Mouse (Mus musculus): ENCODE results near the gene Gm15056. TPM values are rescaled to one million over a fixed set of nuclear protein-coding genes. Genes with fewer than 3 reads are reported as not detected.
A peak's percentile ranks its signal among the peaks of the same experiment; 100 is the strongest.

Gm15056 gene
- 0.32 TPM in 1 of 2 replicates, not detected in the other for polyA plus RNA-seq (2012; rRNA removed)

GRCm38 (mm10) chr8:20902527-20902926 is at the start of gene Gm15056:
Gene Gm15056, minus strand, starts transcription at chr8:20902627.
- no peak within 1 kb of the TSS for H3K4me3 ChIP-seq (ENCODE audit: control insufficient read depth, low read depth, low read length)
- peaks cover 2% of the 10 kb centered on the region for H3K4me1 ChIP-seq (ENCODE audit: control insufficient read depth, insufficient read depth, low read length)
- no peak within 1 kb of the TSS for H3K27ac ChIP-seq (ENCODE audit: control insufficient read depth, insufficient read depth, low read depth, low read length)
- no peaks in the 10 kb centered on the region for H3K36me3 ChIP-seq (ENCODE audit: control insufficient read depth, insufficient read depth, low read length)
- no peaks in the 10 kb centered on the region for H3K27me3 ChIP-seq (ENCODE audit: control insufficient read depth, insufficient read depth, low read length)
- TF ChIP-seq POLR2A (IDR thresholded peaks at IDR 0.05; ENCODE audit: control insufficient read depth, low read depth, low read length) (no peak), CTCF (IDR thresholded peaks at IDR 0.05; ENCODE audit: control insufficient read depth, insufficient read depth, insufficient replicate concordance, low read depth, low read length) (no peak)

DNA sequence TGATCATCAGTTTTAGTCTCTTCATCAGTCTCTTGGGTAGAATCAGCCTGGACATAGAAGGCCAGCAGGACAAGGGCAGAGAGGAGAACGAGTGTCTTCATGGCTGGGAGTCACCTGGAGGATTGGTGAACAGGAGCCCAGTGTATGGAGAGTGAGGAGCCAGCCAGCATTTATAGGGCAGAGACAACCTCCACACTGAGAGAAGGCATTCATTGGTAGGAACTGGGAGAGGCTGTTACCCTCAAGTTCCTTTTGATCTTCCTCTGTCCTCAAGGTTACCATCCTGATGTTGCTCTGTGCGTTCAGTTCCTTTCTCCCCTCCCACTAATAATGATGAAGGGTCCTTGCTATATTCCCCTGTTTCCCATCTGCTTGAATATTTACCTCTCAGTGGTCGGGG is 42.2 kb upstream of the Gm15056 start, which contains the start of gene AY761185:
AY761185 (minus strand) TSS at position 101 of the 400 bp plus-strand sequence.
- H3K27me3 ChIP-seq (ENCODE audit: control insufficient read depth, insufficient read depth, low read length), result no peaks in the 10 kb centered on the region
- no peak within 1 kb of the TSS for H3K27ac ChIP-seq (ENCODE audit: control insufficient read depth, insufficient read depth, low read depth, low read length)
- no peaks in the 10 kb centered on the region for H3K4me1 ChIP-seq (ENCODE audit: control insufficient read depth, insufficient read depth, low read length)
- H3K36me3 ChIP-seq (ENCODE audit: control insufficient read depth, insufficient read depth, low read length), result no peaks in the 10 kb centered on the region
- no peak within 1 kb of the TSS for H3K4me3 ChIP-seq (ENCODE audit: control insufficient read depth, low read depth, low read length)
- TF ChIP-seq POLR2A (IDR thresholded peaks at IDR 0.05; ENCODE audit: control insufficient read depth, low read depth, low read length) (no peak), CTCF (IDR thresholded peaks at IDR 0.05; ENCODE audit: control insufficient read depth, insufficient read depth, insufficient replicate concordance, low read depth, low read length) (no peak)

- Histone ChIP-seq H3K27me3 (ENCODE audit: control insufficient read depth, insufficient read depth, low read length) (no peaks in the 10 kb centered on the region), H3K27ac (ENCODE audit: control insufficient read depth, insufficient read depth, low read depth, low read length) (no peak within 1 kb of the TSS), H3K4me1 (ENCODE audit: control insufficient read depth, insufficient read depth, low read length) (no peaks in the 10 kb centered on the region), H3K36me3 (ENCODE audit: control insufficient read depth, insufficient read depth, low read length) (no peaks in the 10 kb centered on the region), H3K4me3 (ENCODE audit: control insufficient read depth, low read depth, low read length) (no peak within 1 kb of the TSS)
- no peak for TF ChIP-seq POLR2A (IDR thresholded peaks at IDR 0.05; ENCODE audit: control insufficient read depth, low read depth, low read length)
- TF ChIP-seq CTCF (IDR thresholded peaks at IDR 0.05; ENCODE audit: control insufficient read depth, insufficient read depth, insufficient replicate concordance, low read depth, low read length), result no peak
These were observed 19.5 kb upstream of the Gm15056 start, which contains the start of gene Gm6040 for GRCm38 (mm10) chr8:20921971-20922370. Gene Gm6040, minus strand, starts transcription at chr8:20922071.

GRCm38 (mm10) chr8:20912288-20912687 is 9.9 kb upstream of the Gm15056 start:
- Histone ChIP-seq H3K4me3 (ENCODE audit: control insufficient read depth, low read depth, low read length) (no peak overlapping the region), H3K4me1 (ENCODE audit: control insufficient read depth, insufficient read depth, low read length) (no peaks in the 10 kb centered on the region), H3K27ac (ENCODE audit: control insufficient read depth, insufficient read depth, low read depth, low read length) (no peak overlapping the region), H3K27me3 (ENCODE audit: control insufficient read depth, insufficient read depth, low read length) (no peaks in the 10 kb centered on the region), H3K36me3 (ENCODE audit: control insufficient read depth, insufficient read depth, low read length) (no peaks in the 10 kb centered on the region)
- TF ChIP-seq CTCF (IDR thresholded peaks at IDR 0.05; ENCODE audit: control insufficient read depth, insufficient read depth, insufficient replicate concordance, low read depth, low read length), result no peak
- TF ChIP-seq POLR2A (IDR thresholded peaks at IDR 0.05; ENCODE audit: control insufficient read depth, low read depth, low read length), result no peak

GRCm38 (mm10) chr8:20908256-20908655 is 5.8 kb upstream of the Gm15056 start:
- Histone ChIP-seq H3K4me3 (ENCODE audit: control insufficient read depth, low read depth, low read length) (no peak overlapping the region), H3K27me3 (ENCODE audit: control insufficient read depth, insufficient read depth, low read length) (no peaks in the 10 kb centered on the region)
- TF ChIP-seq CTCF (IDR thresholded peaks at IDR 0.05; ENCODE audit: control insufficient read depth, insufficient read depth, insufficient replicate concordance, low read depth, low read length), result no peak
- no peak for TF ChIP-seq POLR2A (IDR thresholded peaks at IDR 0.05; ENCODE audit: control insufficient read depth, low read depth, low read length)

GRCm38 (mm10) chr8:20907119-20907518 is 4.7 kb upstream of the Gm15056 start:
- Histone ChIP-seq H3K36me3 (ENCODE audit: control insufficient read depth, insufficient read depth, low read length) (no peaks in the 10 kb centered on the region), H3K4me3 (ENCODE audit: control insufficient read depth, low read depth, low read length) (no peak overlapping the region), H3K27ac (ENCODE audit: control insufficient read depth, insufficient read depth, low read depth, low read length) (no peak overlapping the region), H3K4me1 (ENCODE audit: control insufficient read depth, insufficient read depth, low read length) (peaks cover 2% of the 10 kb centered on the region), H3K27me3 (ENCODE audit: control insufficient read depth, insufficient read depth, low read length) (no peaks in the 10 kb centered on the region)
- TF ChIP-seq CTCF (IDR thresholded peaks at IDR 0.05; ENCODE audit: control insufficient read depth, insufficient read depth, insufficient replicate concordance, low read depth, low read length), result no peak

More at GRCm38 (mm10) chr8:20908256-20908655, 5.8 kb upstream of the Gm15056 start:
- H3K4me1 ChIP-seq (ENCODE audit: control insufficient read depth, insufficient read depth, low read length), result peaks cover 2% of the 10 kb centered on the region
- no peak overlapping the region for H3K27ac ChIP-seq (ENCODE audit: control insufficient read depth, insufficient read depth, low read depth, low read length)
- no peaks in the 10 kb centered on the region for H3K36me3 ChIP-seq (ENCODE audit: control insufficient read depth, insufficient read depth, low read length)

DNA sequence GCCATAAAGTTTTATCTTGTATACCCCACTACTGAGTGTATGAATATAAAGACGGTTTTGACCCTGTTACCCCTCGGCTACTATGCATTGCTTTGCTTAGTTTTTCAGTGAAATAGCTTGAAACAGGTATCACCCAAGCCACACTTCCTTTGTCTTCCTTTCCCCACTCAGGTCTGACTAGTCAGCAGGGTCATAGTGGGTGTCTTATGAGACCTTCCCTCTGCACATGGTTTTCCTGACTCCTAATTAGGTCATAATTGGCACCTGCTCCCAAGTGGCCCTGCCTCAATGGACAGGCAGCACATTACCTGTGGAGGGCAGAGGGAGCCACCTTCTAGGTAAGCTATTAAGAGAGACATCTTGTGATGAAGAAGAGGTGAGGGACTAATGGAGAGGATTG is 10.1 kb downstream of the Gm15056 start, which contains the start of gene Defb33:
Defb33 (plus strand) TSS at position 301 of the 400 bp plus-strand sequence.
- H3K27ac ChIP-seq (ENCODE audit: control insufficient read depth, insufficient read depth, low read depth, low read length), result no peak within 1 kb of the TSS
- no peaks in the 10 kb centered on the region for H3K27me3 ChIP-seq (ENCODE audit: control insufficient read depth, insufficient read depth, low read length)
- no peaks in the 10 kb centered on the region for H3K36me3 ChIP-seq (ENCODE audit: control insufficient read depth, insufficient read depth, low read length)

More for the DNA sequence above, 10.1 kb downstream of the Gm15056 start, which contains the start of gene Defb33:
- no peaks in the 10 kb centered on the region for H3K4me1 ChIP-seq (ENCODE audit: control insufficient read depth, insufficient read depth, low read length)
- no peak for TF ChIP-seq CTCF (IDR thresholded peaks at IDR 0.05; ENCODE audit: control insufficient read depth, insufficient read depth, insufficient replicate concordance, low read depth, low read length)
- peak; percentile 40; the same call in 1 of the 2 replicates for TF ChIP-seq POLR2A (IDR thresholded peaks at IDR 0.05; ENCODE audit: control insufficient read depth, low read depth, low read length)
- peak within 1 kb of the TSS; percentile 24; the same call in 1 of the 2 replicates for H3K4me3 ChIP-seq (ENCODE audit: control insufficient read depth, low read depth, low read length)
